Mouse (Mus musculus) liver, embryonic 15.5 days (tissue): Measurements from ENCODE around the gene Kif26b. TPM values are rescaled to one million over a fixed set of nuclear protein-coding genes. Genes with fewer than 3 reads are reported as not detected.

Experiments used
- ATAC-seq: fragments of 200-750 bp; cut with Nextera tagmentation; 2 replicates; pipeline ENCODE4 v1.8.0; 2017; ENCODE audit warnings: moderate number of reproducible peaks, mild to moderate bottlenecking, moderate library complexity; ENCODE audit not compliant: insufficient read depth
- H3K27ac ChIP-seq: fragments of 300-500 bp; sonication (generic); replicated peaks from 2 replicates; pipeline ENCODE4 v1.5.1; 2015; ENCODE audit warnings: mild to moderate bottlenecking, inconsistent platforms
- H3K27me3 ChIP-seq: fragments of 300-500 bp; sonication (generic); 2 replicates; pipeline ENCODE4 v1.6.1; 2015; ENCODE audit warnings: mild to moderate bottlenecking, inconsistent platforms
- H3K36me3 ChIP-seq: fragments of 300-500 bp; sonication (generic); replicated peaks from 2 replicates; pipeline ENCODE4 v1.6.1; 2015; ENCODE audit warnings: moderate library complexity, mild to moderate bottlenecking, inconsistent platforms
- H3K4me1 ChIP-seq: fragments of 300-500 bp; sonication (generic); replicated peaks from 2 replicates; pipeline ENCODE4 v1.6.1; 2015; ENCODE audit warnings: inconsistent platforms
- H3K4me2 ChIP-seq: fragments of 300-500 bp; sonication (generic); 2 replicates; pipeline ENCODE4 v1.6.1; 2015; ENCODE audit warnings: moderate library complexity, mild to moderate bottlenecking, inconsistent platforms
- H3K4me3 ChIP-seq: fragments of 300-500 bp; sonication (generic); replicated peaks from 2 replicates; pipeline ENCODE4 v1.5.1; 2015; ENCODE audit warnings: mild to moderate bottlenecking, inconsistent platforms
- H3K9ac ChIP-seq: fragments of 300-500 bp; sonication (generic); 2 replicates; pipeline ENCODE4 v1.6.1; 2015; ENCODE audit warnings: moderate library complexity, mild to moderate bottlenecking, inconsistent platforms
- H3K9me3 ChIP-seq: fragments of 300-500 bp; sonication (generic); replicated peaks from 2 replicates; pipeline ENCODE4 v1.6.1; 2016; ENCODE audit warnings: inconsistent platforms
- WGBS: fragments of 180-500 bp; shearing (Covaris S2); methylation state at CpG from one replicate; pipeline ENCODE4 v1.1.7; 2015; ENCODE audit warnings: mixed read lengths; ENCODE audit not compliant: insufficient replicate concordance; 5-methylcytosine and 5-hydroxymethylcytosine counted together
- polyA plus RNA-seq: library from polyadenylated mRNA; unstranded; fragments of >200 nt; fragmentation: Nextera tagmentation; extraction: Ambion mirVana; gene quantifications from 2 replicates; pipeline ENCODE4 v1.2.1, GENCODE M21; 2015

The Kif26b gene
- polyA plus RNA-seq, 1 experiment from 2014 or later: 0.06 TPM

- Histone ChIP-seq H3K4me2 (no peak overlapping the region), H3K4me3 (no peak overlapping the region), H3K36me3 (no peaks in the 10 kb centered on the region), H3K27ac (no peak overlapping the region), H3K9me3 (no peaks in the 10 kb centered on the region), H3K27me3 (no peaks in the 10 kb centered on the region), H3K4me1 (no peaks in the 10 kb centered on the region), H3K9ac (no peak overlapping the region)
- ATAC-seq: no peak
- 84% methylated on average over 3 of the region's 3 CpGs for WGBS
Observed at GRCm38 (mm10) chr1:178691679-178692078, 162.8 kb downstream of the Kif26b start.

GRCm38 (mm10) chr1:178700102-178700501 lies 171.2 kb downstream of the Kif26b start:
- Histone ChIP-seq H3K9me3 (no peaks in the 10 kb centered on the region), H3K4me3 (no peak overlapping the region), H3K9ac (no peak overlapping the region), H3K36me3 (no peaks in the 10 kb centered on the region), H3K27ac (no peak overlapping the region), H3K4me1 (no peaks in the 10 kb centered on the region), H3K27me3 (no peaks in the 10 kb centered on the region), H3K4me2 (no peak overlapping the region)
- WGBS: 60% methylated on average over 4 of the region's 4 CpGs
- no peak for ATAC-seq

GRCm38 (mm10) chr1:178703496-178703895 lies 174.6 kb downstream of the Kif26b start:
- H3K4me1 ChIP-seq: peaks cover 9% of the 10 kb centered on the region
- H3K4me3 ChIP-seq: no peak overlapping the region
- H3K27me3 ChIP-seq: no peaks in the 10 kb centered on the region
- H3K27ac ChIP-seq: no peak overlapping the region
- H3K9ac ChIP-seq: no peak overlapping the region
- no peak for ATAC-seq
- H3K4me2 ChIP-seq: no peak overlapping the region
- H3K36me3 ChIP-seq: no peaks in the 10 kb centered on the region
- WGBS: 68% methylated on average over 8 of the region's 8 CpGs
- no peaks in the 10 kb centered on the region for H3K9me3 ChIP-seq

GRCm38 (mm10) chr1:178707925-178708351 lies 179.0 kb downstream of the Kif26b start:
- Histone ChIP-seq H3K36me3 (no peaks in the 10 kb centered on the region), H3K9ac (no peak overlapping the region), H3K27me3 (no peaks in the 10 kb centered on the region), H3K4me2 (no peak overlapping the region), H3K4me3 (no peak overlapping the region), H3K27ac (no peak overlapping the region), H3K9me3 (no peaks in the 10 kb centered on the region), H3K4me1 (peaks cover 45% of the 10 kb centered on the region)
- WGBS: 54% methylated on average over 7 of the region's 7 CpGs
- ATAC-seq: no peak

- no peak for ATAC-seq
- 80% methylated on average over 1 of the region's 1 CpGs for WGBS
- H3K4me2 ChIP-seq: no peak overlapping the region
- H3K4me1 ChIP-seq: peaks cover 49% of the 10 kb centered on the region
- no peaks in the 10 kb centered on the region for H3K36me3 ChIP-seq
- no peaks in the 10 kb centered on the region for H3K27me3 ChIP-seq
- no peak overlapping the region for H3K9ac ChIP-seq
- no peak overlapping the region for H3K4me3 ChIP-seq
- no peaks in the 10 kb centered on the region for H3K9me3 ChIP-seq
- H3K27ac ChIP-seq: no peak overlapping the region
Observed at GRCm38 (mm10) chr1:178708356-178708755, 179.4 kb downstream of the Kif26b start.

- ATAC-seq: peak; percentile 98
Observed at GRCm38 (mm10) chr1:178712189-178712873, 183.4 kb downstream of the Kif26b start.

GRCm38 (mm10) chr1:178714209-178714608 lies 185.3 kb downstream of the Kif26b start:
- 76% methylated on average over 5 of the region's 5 CpGs for WGBS
- Histone ChIP-seq H3K4me3 (no peak overlapping the region), H3K27ac (no peak overlapping the region), H3K9ac (no peak overlapping the region), H3K4me1 (peaks cover 36% of the 10 kb centered on the region), H3K4me2 (no peak overlapping the region), H3K27me3 (no peaks in the 10 kb centered on the region), H3K36me3 (no peaks in the 10 kb centered on the region), H3K9me3 (no peaks in the 10 kb centered on the region)
- ATAC-seq: no peak

More at GRCm38 (mm10) chr1:178712189-178712873, 183.4 kb downstream of the Kif26b start:
- 25% methylated on average over 9 of the region's 9 CpGs for WGBS
- Histone ChIP-seq H3K36me3 (no peaks in the 10 kb centered on the region), H3K27me3 (no peaks in the 10 kb centered on the region), H3K9ac (no peak overlapping the region), H3K4me1 (peaks cover 52% of the 10 kb centered on the region), H3K9me3 (no peaks in the 10 kb centered on the region), H3K4me3 (no peak overlapping the region), H3K27ac (peak overlapping the region; percentile 15), H3K4me2 (peak overlapping the region; percentile 32; the same call in 1 of the 2 replicates)

GRCm38 (mm10) chr1:178716411-178716810 lies 187.5 kb downstream of the Kif26b start:
- Histone ChIP-seq H3K4me3 (no peak overlapping the region), H3K9me3 (no peaks in the 10 kb centered on the region), H3K9ac (no peak overlapping the region), H3K27ac (no peak overlapping the region), H3K4me1 (peaks cover 22% of the 10 kb centered on the region), H3K4me2 (no peak overlapping the region), H3K36me3 (no peaks in the 10 kb centered on the region), H3K27me3 (no peaks in the 10 kb centered on the region)
- WGBS: 70% methylated on average over 2 of the region's 2 CpGs
- no peak for ATAC-seq

GRCm38 (mm10) chr1:178720821-178721220 lies 191.9 kb downstream of the Kif26b start:
- Histone ChIP-seq H3K4me3 (no peak overlapping the region), H3K9me3 (no peaks in the 10 kb centered on the region), H3K4me1 (no peaks in the 10 kb centered on the region), H3K4me2 (no peak overlapping the region), H3K9ac (no peak overlapping the region), H3K27me3 (no peaks in the 10 kb centered on the region), H3K36me3 (no peaks in the 10 kb centered on the region), H3K27ac (no peak overlapping the region)
- ATAC-seq: no peak
- WGBS: 57% methylated on average over 2 of the region's 2 CpGs

GRCm38 (mm10) chr1:178722793-178723192 lies 193.9 kb downstream of the Kif26b start:
- Histone ChIP-seq H3K4me3 (no peak overlapping the region), H3K9ac (no peak overlapping the region), H3K4me1 (no peaks in the 10 kb centered on the region), H3K4me2 (no peak overlapping the region), H3K27me3 (no peaks in the 10 kb centered on the region), H3K9me3 (no peaks in the 10 kb centered on the region), H3K36me3 (no peaks in the 10 kb centered on the region), H3K27ac (no peak overlapping the region)
- WGBS: 64% methylated on average over 4 of the region's 4 CpGs
- no peak for ATAC-seq

- Histone ChIP-seq H3K27ac (no peak overlapping the region), H3K4me3 (no peak overlapping the region), H3K36me3 (no peaks in the 10 kb centered on the region), H3K4me2 (no peak overlapping the region), H3K4me1 (no peaks in the 10 kb centered on the region), H3K27me3 (no peaks in the 10 kb centered on the region), H3K9ac (no peak overlapping the region), H3K9me3 (no peaks in the 10 kb centered on the region)
- 57% methylated on average over 3 of the region's 3 CpGs for WGBS
- ATAC-seq: no peak
Observed at GRCm38 (mm10) chr1:178725536-178725935, 196.6 kb downstream of the Kif26b start.

- H3K4me2 ChIP-seq: no peak overlapping the region
- 68% methylated on average over 6 of the region's 6 CpGs for WGBS
- H3K4me1 ChIP-seq: no peaks in the 10 kb centered on the region
- no peak for ATAC-seq
- no peaks in the 10 kb centered on the region for H3K36me3 ChIP-seq
- H3K9me3 ChIP-seq: no peaks in the 10 kb centered on the region
- H3K27ac ChIP-seq: no peak overlapping the region
- H3K4me3 ChIP-seq: no peak overlapping the region
- H3K9ac ChIP-seq: no peak overlapping the region
- no peaks in the 10 kb centered on the region for H3K27me3 ChIP-seq
Observed at GRCm38 (mm10) chr1:178728256-178728655, 199.3 kb downstream of the Kif26b start.
